Mouse (Mus musculus) MEL (cell line): ENCODE measurements around the gene Adamtsl4.

Experiments
- CTCF ChIP-seq, 3 experiments: IDR thresholded peaks in 2 of 3; conservative IDR thresholded peaks in 1 of 3; 2 replicates each; pipeline ENCODE4 v1.5.1; 2011 to 2012; ENCODE audit warnings: low read length in 3 of 3, low read depth in 2 of 3, mild to moderate bottlenecking in 2 of 3, improper control_type of control experiment in 1 of 3, inconsistent platforms in 1 of 3, mixed read lengths in 1 of 3, moderate library complexity in 1 of 3; ENCODE audit not compliant: control insufficient read depth in 1 of 3, insufficient read depth in 1 of 3, poor library complexity in 1 of 3, severe bottlenecking in 1 of 3
- EP300 ChIP-seq, 2 experiments: IDR thresholded peaks; 2 replicates each; pipeline ENCODE4 v1.6.1; 2011; ENCODE audit warnings: improper control_type of control experiment in 2 of 2, low read length in 2 of 2, low read depth in 1 of 2, mild to moderate bottlenecking in 1 of 2
- ETS1 ChIP-seq: IDR thresholded peaks from 2 replicates; pipeline ENCODE4 v1.6.1; 2012; ENCODE audit warnings: low read depth, mild to moderate bottlenecking, inconsistent platforms, low read length, improper control_type of control experiment, moderate library complexity
- RAD21 ChIP-seq: IDR thresholded peaks from 2 replicates; pipeline ENCODE4 v1.6.1; 2011; ENCODE audit warnings: mild to moderate bottlenecking, low read depth, low read length, improper control_type of control experiment
- TAL1 ChIP-seq: IDR thresholded peaks from 2 replicates; pipeline ENCODE4 v1.6.1; 2012; ENCODE audit warnings: mild to moderate bottlenecking, inconsistent platforms, low read length, moderate library complexity, mixed read lengths

GRCm38 (mm10) chr3:95722386-95722785, 34.7 kb upstream of the Adamtsl4 start:
- TF ChIP-seq EP300 (IDR thresholded peaks at IDR 0.05; ENCODE audit: low read depth in 1 of 2, low read length in 2 of 2) (no peak), TAL1 (0 out of 2 replicates have a peak, but pooled peaks have one; percentile 8), CTCF (IDR thresholded peaks at IDR 0.05 in 2 of 3, conservative IDR thresholded peaks at IDR 0.05 in 1 of 3; ENCODE audit: control insufficient read depth in 1 of 3, insufficient read depth in 1 of 3, low read depth in 2 of 3, low read length in 3 of 3, poor library complexity in 1 of 3, severe bottlenecking in 1 of 3) (no peak), ETS1 (no peak), RAD21 (no peak)
